Mouse (Mus musculus): ENCODE results near the gene Col4a3bp.

DNA sequence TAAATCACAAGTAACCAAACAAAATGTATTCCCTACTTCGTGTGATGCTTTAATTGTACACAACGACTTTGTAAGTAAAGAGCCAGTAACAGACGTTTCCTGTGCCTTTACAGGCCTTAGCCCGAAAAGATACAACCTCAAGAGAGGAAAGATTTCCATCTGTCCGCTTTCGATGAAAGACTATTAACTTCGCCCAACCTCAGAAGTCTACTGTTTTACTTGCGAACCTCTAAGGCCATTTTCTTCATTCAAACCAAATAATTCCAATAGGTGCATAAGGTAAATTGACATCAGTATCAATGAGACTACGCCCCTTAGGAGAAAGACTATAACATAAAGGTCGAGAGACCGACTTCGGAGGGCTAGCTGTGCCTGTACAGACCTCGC is 127.6 kb downstream of the Col4a3bp start:
- no peak for TF ChIP-seq GATA1 (IDR thresholded peaks at IDR 0.05; ENCODE audit: low read length)
- TF ChIP-seq TAL1 (IDR thresholded peaks at IDR 0.05; ENCODE audit: low read length), result no peak
